Mouse (Mus musculus) limb, embryonic 15.5 days (tissue): ENCODE results near the gene Htr3a. TPM values are rescaled to one million over a fixed set of nuclear protein-coding genes. Genes with fewer than 3 reads are reported as not detected.

ENCODE experiments used
- polyA plus RNA-seq: library from polyadenylated mRNA; unstranded; fragments of >200 nt; fragmentation: Nextera tagmentation; extraction: Ambion mirVana; gene quantifications from 2 replicates; pipeline ENCODE4 v1.2.1, GENCODE M21; 2015

The Htr3a gene
- polyA plus RNA-seq, 1 experiment from 2014 or later = 0.54 TPM

Other genes with a start within 250 kb of the Htr3a start
- gene Zbtb16, start 74.9 kb downstream of the Htr3a start, polyA plus RNA-seq = 5.7 and 6.3 TPM in 2 replicates
- not detected in 2 replicates for gene Htr3b, start 53.9 kb upstream of the Htr3a start, polyA plus RNA-seq
- gene Usp28, start 74.3 kb upstream of the Htr3a start, polyA plus RNA-seq = 27.5 and 34.6 TPM in 2 replicates
- gene Zw10, start 144.5 kb upstream of the Htr3a start, polyA plus RNA-seq = 36.7 and 37.1 TPM in 2 replicates
- gene Tmprss5, start 170.2 kb upstream of the Htr3a start, polyA plus RNA-seq = 0.32 and 0.37 TPM in 2 replicates